Mouse (Mus musculus): ENCODE measurements around the gene Egfr.

Gene Egfr

GRCm38 (mm10) chr11:16950976-16951760 lies 199.2 kb downstream of the Egfr start, which contains the start of gene Fbxo48:
Fbxo48 (plus strand) TSS chr11:16951375.
- in situ Hi-C loops (cut with MseI, MboI): no loop called here

GRCm38 (mm10) chr11:16951761-16952010 lies 199.7 kb downstream of the Egfr start:
- in situ Hi-C loops (cut with MseI, MboI): no loop called here

- in situ Hi-C loops (cut with MseI, MboI): no loop called here
Measured at GRCm38 (mm10) chr11:16956115-16956862, 204.3 kb downstream of the Egfr start.

- in situ Hi-C loops (cut with MseI, MboI): no loop called here
Measured at GRCm38 (mm10) chr11:16957030-16957429, 205.0 kb downstream of the Egfr start.

- in situ Hi-C loops (cut with MseI, MboI): no loop called here
Measured at GRCm38 (mm10) chr11:16958520-16958919, 206.5 kb downstream of the Egfr start.
